Mouse (Mus musculus): ENCODE measurements around the gene Ss18l2. TPM values are rescaled to one million over a fixed set of nuclear protein-coding genes. Genes with fewer than 3 reads are reported as not detected.

Gene Ss18l2
- polyA plus RNA-seq, 1 experiment, result 3.0 TPM

DNA sequence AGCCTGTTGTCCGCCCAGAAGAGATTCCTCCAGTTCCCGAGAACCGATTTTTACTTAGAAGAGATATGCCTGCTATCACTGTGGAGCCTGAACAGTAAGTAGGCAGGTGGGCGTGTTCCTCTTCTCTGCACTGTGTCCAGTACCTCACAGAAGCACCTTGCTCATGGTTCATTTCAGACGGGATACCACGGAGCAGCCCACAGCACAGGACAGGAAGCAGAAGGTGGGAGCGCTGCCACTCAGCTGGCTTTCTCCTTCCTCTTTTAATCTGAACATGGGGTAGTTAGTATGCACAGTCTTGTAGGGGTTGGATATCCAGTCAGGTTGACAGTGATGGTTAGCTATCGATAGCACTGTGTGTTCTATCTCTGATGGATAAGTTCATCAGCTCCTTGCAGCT, 33.9 kb downstream of the Ss18l2 start:
- Histone ChIP-seq H3K4me1 (ENCODE audit: control insufficient read depth) (no peaks in the 10 kb centered on the region), H3K9me3 (ENCODE audit: control insufficient read depth, low read length) (no peaks in the 10 kb centered on the region), H3K4me3 (replicated peaks) (no peak overlapping the region), H3K27me3 (ENCODE audit: control insufficient read depth) (no peaks in the 10 kb centered on the region), H3K36me3 (ENCODE audit: control insufficient read depth) (peaks cover 95% of the 10 kb centered on the region)
- TF ChIP-seq TAL1 (IDR thresholded peaks at IDR 0.05; ENCODE audit: low read length) (no peak), GATA1 (IDR thresholded peaks at IDR 0.05; ENCODE audit: low read length) (no peak)

DNA sequence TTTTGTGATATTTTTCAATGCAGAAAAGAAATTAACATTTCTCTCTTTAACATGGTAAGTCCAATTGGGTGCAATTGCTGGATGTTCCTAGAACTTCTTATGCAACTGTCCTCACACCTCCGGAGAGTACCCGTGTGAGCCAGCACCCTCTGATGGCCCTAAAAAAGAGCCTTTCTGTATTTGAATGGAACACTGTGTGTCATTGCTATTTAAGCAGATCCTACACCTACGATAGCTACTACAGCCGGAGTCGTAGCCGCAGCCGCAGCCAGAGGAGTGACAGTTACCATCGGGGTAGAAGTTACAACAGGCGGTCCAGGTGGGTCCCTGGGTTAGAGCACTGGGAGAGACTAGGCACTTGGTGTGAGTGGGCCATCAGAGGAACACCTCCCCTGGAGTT, 42.6 kb downstream of the Ss18l2 start:
- Histone ChIP-seq H3K4me3 (replicated peaks) (no peak overlapping the region), H3K36me3 (ENCODE audit: control insufficient read depth) (peaks cover 95% of the 10 kb centered on the region), H3K27me3 (ENCODE audit: control insufficient read depth) (peaks cover 3% of the 10 kb centered on the region), H3K9me3 (ENCODE audit: control insufficient read depth, low read length) (no peaks in the 10 kb centered on the region), H3K4me1 (ENCODE audit: control insufficient read depth) (no peaks in the 10 kb centered on the region)
- TF ChIP-seq GATA1 (IDR thresholded peaks at IDR 0.05; ENCODE audit: low read length) (no peak), TAL1 (IDR thresholded peaks at IDR 0.05; ENCODE audit: low read length) (no peak)

DNA sequence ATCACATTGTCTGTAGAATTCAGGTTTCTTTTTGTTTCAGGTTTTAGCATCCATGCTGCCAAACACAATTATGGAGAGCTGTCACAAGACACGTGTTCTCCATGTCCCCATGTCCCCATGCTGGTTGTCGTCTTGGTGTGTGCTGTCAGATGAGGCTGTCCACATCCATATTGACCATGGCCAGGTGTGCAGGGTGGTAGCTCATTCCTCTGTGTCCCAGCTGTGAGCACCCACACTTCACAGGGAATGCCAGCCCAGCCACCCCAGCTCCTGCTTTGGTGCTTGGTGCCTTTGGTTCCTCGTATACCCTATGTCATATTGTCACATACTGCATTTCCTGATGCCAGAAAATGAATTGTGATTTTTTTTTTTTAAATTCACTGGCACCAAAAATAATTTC, 44.5 kb downstream of the Ss18l2 start:
- TF ChIP-seq TAL1 (IDR thresholded peaks at IDR 0.05; ENCODE audit: low read length), result no peak
- TF ChIP-seq GATA1 (IDR thresholded peaks at IDR 0.05; ENCODE audit: low read length), result no peak
- Histone ChIP-seq H3K36me3 (ENCODE audit: control insufficient read depth) (peaks cover 77% of the 10 kb centered on the region), H3K4me3 (replicated peaks) (no peak overlapping the region), H3K27me3 (ENCODE audit: control insufficient read depth) (peaks cover 21% of the 10 kb centered on the region), H3K4me1 (ENCODE audit: control insufficient read depth) (peaks cover 7% of the 10 kb centered on the region), H3K9me3 (ENCODE audit: control insufficient read depth, low read length) (no peaks in the 10 kb centered on the region)

DNA sequence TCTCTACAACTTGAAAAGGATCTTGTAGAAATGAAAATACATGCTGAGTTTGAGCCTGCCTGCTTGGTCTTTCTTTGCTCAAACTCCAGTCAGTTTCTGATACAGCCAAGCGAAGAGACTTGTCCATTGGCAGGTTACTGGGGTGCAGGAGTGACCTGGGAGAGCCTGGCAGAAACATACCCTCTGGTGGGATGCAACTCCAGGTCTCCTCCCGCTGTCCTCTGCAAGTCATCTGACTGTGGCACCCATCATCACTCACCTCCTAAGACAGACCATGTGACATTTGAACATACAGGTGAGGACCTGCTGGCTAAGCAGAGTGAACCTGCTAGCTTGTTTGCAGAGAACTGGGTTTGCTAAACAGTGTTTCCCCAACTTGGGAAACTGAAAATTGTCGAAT, 46.7 kb downstream of the Ss18l2 start:
- Histone ChIP-seq H3K36me3 (ENCODE audit: control insufficient read depth) (peaks cover 55% of the 10 kb centered on the region), H3K4me1 (ENCODE audit: control insufficient read depth) (peaks cover 8% of the 10 kb centered on the region)

DNA sequence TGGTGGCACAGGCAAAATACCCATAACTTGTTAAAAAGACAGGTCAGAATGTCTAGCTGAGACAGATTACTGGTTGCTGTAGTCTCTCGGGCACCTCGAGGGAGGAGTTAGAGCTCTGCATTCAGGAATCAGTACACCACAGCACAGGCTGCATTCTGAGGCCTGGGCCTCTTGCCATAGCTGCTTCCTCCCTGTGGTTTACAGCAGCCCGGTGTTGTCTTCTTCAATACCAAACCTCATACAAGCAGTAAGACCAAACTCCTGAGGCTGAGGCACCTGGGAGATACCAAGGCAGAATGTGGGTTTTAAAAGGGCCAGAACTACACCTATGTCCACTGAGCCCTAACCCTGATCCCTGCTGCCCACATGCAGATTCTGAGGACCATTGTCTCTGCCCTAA, 47.3 kb downstream of the Ss18l2 start:
- H3K27me3 ChIP-seq (ENCODE audit: control insufficient read depth), result peaks cover 46% of the 10 kb centered on the region
- TF ChIP-seq TAL1 (IDR thresholded peaks at IDR 0.05; ENCODE audit: low read length), result no peak
- no peak for TF ChIP-seq GATA1 (IDR thresholded peaks at IDR 0.05; ENCODE audit: low read length)
- peaks cover 51% of the 10 kb centered on the region for H3K36me3 ChIP-seq (ENCODE audit: control insufficient read depth)
- no peak overlapping the region for H3K4me3 ChIP-seq (replicated peaks)
- peaks cover 8% of the 10 kb centered on the region for H3K4me1 ChIP-seq (ENCODE audit: control insufficient read depth)
- H3K9me3 ChIP-seq (ENCODE audit: control insufficient read depth, low read length), result no peaks in the 10 kb centered on the region

More for the DNA sequence above, 46.7 kb downstream of the Ss18l2 start:
- Histone ChIP-seq H3K4me3 (replicated peaks) (no peak overlapping the region), H3K9me3 (ENCODE audit: control insufficient read depth, low read length) (no peaks in the 10 kb centered on the region), H3K27me3 (ENCODE audit: control insufficient read depth) (peaks cover 43% of the 10 kb centered on the region)
- TF ChIP-seq GATA1 (IDR thresholded peaks at IDR 0.05; ENCODE audit: low read length), result no peak
- no peak for TF ChIP-seq TAL1 (IDR thresholded peaks at IDR 0.05; ENCODE audit: low read length)

DNA sequence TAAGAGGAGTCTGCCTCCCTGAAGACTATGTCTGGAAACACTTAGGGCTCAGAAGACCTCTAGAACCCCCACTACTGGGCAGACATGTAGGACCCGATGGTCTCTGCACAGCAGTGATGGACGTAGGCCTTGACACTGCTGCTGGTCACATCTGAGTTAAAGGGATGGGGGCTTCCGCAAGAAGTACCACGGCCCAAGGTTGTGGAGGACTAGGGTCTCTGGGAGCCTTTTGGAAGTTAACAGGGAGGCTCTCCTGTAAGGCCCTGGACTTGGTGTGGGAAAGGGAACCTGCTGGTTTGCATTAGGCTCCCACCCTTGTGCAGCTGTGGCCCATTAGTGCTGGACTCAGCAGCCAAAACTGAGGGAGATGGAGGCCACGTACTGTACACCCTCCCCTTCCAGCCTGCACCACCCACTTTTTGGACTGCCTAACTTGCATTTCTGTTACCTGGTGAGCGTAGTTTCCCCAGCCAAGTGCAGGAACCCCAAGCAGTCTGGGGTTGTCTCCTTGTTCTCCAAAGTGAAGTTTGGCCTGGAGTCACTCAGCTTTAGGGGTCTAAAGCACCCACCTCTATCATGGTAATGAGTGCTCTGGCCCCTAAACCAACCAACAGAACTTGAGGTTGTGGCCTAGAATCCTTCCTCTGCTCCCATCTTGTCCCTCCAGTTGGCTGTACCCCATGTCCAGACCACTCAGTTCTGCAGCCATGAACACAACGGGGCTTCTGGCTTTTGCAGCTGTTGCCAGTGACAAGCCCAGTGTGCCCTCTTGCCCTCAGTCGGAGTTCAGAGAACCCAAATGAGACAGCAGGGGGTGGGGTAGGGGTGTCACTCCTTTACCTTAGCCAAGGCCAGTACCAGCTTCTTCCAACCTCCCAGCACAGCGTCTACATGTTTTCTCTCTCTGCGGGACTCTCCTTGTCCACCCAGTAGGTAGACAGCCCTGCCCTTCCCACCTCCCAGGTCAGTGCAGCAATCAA, 48.0 kb downstream of the Ss18l2 start:
- H3K36me3 ChIP-seq (ENCODE audit: control insufficient read depth), result peaks cover 50% of the 10 kb centered on the region
- H3K27me3 ChIP-seq (ENCODE audit: control insufficient read depth), result peaks cover 51% of the 10 kb centered on the region
- no peak for TF ChIP-seq TAL1 (IDR thresholded peaks at IDR 0.05; ENCODE audit: low read length)
- no peak for TF ChIP-seq GATA1 (IDR thresholded peaks at IDR 0.05; ENCODE audit: low read length)
- H3K9me3 ChIP-seq (ENCODE audit: control insufficient read depth, low read length), result no peaks in the 10 kb centered on the region
- H3K4me3 ChIP-seq (replicated peaks), result no peak overlapping the region
- H3K4me1 ChIP-seq (ENCODE audit: control insufficient read depth), result peaks cover 8% of the 10 kb centered on the region

DNA sequence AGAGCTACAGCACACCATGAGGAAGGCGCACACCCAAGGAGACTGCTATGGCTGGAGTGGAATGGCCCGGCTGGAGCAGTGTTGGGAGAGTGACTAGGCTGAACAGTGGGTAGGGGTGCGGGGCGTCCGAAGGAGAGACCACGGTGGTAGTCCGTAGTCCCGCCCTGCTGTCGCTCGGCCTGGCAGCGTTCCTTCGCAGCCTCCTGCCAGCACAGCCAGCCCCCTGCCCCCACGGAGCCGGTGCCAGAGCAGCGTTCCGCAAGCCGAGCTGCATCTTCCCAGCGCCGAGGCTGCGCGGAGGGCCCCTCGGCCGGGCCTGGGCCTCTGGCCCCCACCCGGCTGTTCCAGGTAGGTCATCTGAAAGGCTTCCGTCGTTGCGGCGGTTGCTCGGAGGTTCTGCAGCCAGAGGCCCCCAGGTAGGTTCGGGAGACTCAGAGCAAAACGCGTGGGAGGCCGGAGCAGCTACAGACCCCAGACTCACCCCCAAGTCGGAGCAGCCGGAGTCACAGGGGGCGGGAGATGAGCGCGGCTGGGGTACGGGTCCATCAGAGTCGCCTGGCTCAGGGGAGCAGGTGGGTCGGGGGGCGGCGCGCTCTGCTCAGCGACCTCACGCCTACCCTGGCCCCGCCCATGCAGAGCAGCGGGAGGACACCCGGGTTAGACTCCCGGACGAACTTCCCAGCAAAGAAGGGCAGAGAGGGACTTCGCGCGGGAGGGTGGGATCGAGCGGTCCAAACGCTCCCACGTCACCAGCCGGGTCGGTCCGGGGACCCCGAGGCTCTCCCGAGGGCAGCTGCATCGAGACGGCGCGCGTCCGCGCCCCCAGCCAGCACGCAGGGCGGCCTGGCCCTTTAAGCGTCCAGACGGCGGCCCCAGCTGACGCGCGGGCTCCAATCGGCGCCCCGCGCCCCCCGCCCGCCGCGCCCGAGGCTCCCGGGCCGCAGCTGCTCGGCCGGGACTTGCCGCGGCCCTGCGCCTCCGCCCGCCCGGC, 49.3 kb downstream of the Ss18l2 start, which contains the start of gene Zfp651:
Gene Zfp651, plus strand, starts transcription at position 240 of the 991 bp plus-strand sequence.
- TF ChIP-seq TAL1 (IDR thresholded peaks at IDR 0.05; ENCODE audit: low read length), result no peak
- TF ChIP-seq GATA1 (IDR thresholded peaks at IDR 0.05; ENCODE audit: low read length), result no peak

DNA sequence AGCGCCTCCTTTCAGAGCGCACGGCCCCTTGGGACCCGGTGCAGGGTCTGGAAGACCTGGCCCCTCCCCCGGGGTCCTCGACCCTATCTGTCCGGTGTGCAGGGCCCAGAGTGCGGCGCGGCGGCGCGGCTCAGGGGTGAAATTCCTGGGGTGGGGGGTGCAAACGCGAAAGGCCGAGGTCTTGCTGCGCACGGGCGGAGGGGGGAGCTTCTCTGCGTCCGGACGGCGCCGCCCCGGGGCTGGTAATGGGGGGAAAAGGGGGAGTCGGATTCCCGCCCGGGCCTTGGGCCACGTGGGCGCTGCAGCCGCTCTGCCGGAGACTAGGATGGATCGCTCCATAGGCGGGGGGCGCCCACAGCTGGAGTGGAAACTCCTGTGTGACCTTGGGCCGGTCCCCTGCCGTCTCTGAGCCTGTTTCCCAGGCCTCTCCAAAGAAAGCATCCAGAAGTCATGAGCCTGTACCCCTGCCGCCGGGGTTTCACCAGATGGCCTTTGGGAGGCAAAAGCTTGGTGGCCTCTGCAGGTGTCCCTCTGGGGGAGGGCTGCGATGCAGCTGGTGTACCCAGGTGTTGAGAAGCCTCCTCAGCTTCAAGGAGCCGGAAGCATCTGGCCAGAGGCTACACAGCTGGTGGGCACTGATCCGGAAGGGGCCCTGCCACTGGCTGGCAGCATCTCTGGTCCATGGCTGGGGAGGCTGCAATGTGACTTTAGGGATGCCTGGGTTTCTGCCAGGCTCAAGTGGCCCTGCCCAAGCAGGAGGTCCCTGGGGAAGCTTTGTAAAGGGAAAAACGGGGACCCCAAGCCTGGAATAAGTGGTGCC, 50.4 kb downstream of the Ss18l2 start:
- Histone ChIP-seq H3K4me1 (ENCODE audit: control insufficient read depth) (peaks cover 8% of the 10 kb centered on the region), H3K4me3 (replicated peaks) (peak overlapping the region; percentile 47), H3K9me3 (ENCODE audit: control insufficient read depth, low read length) (no peaks in the 10 kb centered on the region), H3K36me3 (ENCODE audit: control insufficient read depth) (peaks cover 31% of the 10 kb centered on the region), H3K27me3 (ENCODE audit: control insufficient read depth) (peaks cover 51% of the 10 kb centered on the region)
- TF ChIP-seq TAL1 (IDR thresholded peaks at IDR 0.05; ENCODE audit: low read length), result no peak
- TF ChIP-seq GATA1 (IDR thresholded peaks at IDR 0.05; ENCODE audit: low read length), result no peak

More for the DNA sequence above, 49.3 kb downstream of the Ss18l2 start, which contains the start of gene Zfp651:
- Histone ChIP-seq H3K9me3 (ENCODE audit: control insufficient read depth, low read length) (no peaks in the 10 kb centered on the region), H3K27me3 (ENCODE audit: control insufficient read depth) (peaks cover 51% of the 10 kb centered on the region), H3K4me3 (replicated peaks) (peak within 1 kb of the TSS; percentile 53), H3K36me3 (ENCODE audit: control insufficient read depth) (peaks cover 41% of the 10 kb centered on the region), H3K4me1 (ENCODE audit: control insufficient read depth) (peaks cover 8% of the 10 kb centered on the region)
